Mouse (Mus musculus) heart, embryonic 13.5 days (tissue): ENCODE measurements around the gene Rbm20. TPM values are rescaled to one million over a fixed set of nuclear protein-coding genes. Genes with fewer than 3 reads are reported as not detected.
A peak's percentile ranks its signal among the peaks of the same experiment; 100 is the strongest.

Experiments
- ATAC-seq: fragments of 200-750 bp; cut with Nextera tagmentation; 2 replicates; pipeline ENCODE4 v1.8.0; 2017; ENCODE audit warnings: moderate TSS enrichment; ENCODE audit not compliant: insufficient number of reproducible peaks, low FRiP score, low TSS enrichment; ENCODE audit errors: extremely low read depth
- H3K27ac ChIP-seq: fragments of 300-500 bp; sonication (generic); replicated peaks from 2 replicates; pipeline ENCODE4 v1.5.1; 2015; ENCODE audit warnings: moderate library complexity, mild to moderate bottlenecking, inconsistent platforms
- H3K27me3 ChIP-seq: fragments of 300-500 bp; sonication (generic); replicated peaks from 2 replicates; pipeline ENCODE4 v1.6.1; 2015; ENCODE audit warnings: mild to moderate bottlenecking, inconsistent platforms
- H3K36me3 ChIP-seq: fragments of 300-500 bp; sonication (generic); 2 replicates; pipeline ENCODE4 v1.6.1; 2015; ENCODE audit warnings: mild to moderate bottlenecking, inconsistent platforms
- H3K4me1 ChIP-seq: fragments of 300-500 bp; sonication (generic); 2 replicates; pipeline ENCODE4 v1.6.1; 2015; ENCODE audit warnings: inconsistent platforms
- H3K4me2 ChIP-seq: fragments of 300-500 bp; sonication (generic); 2 replicates; pipeline ENCODE4 v1.6.1; 2015; ENCODE audit warnings: inconsistent platforms, mild to moderate bottlenecking, moderate library complexity
- H3K4me3 ChIP-seq: fragments of 300-500 bp; sonication (generic); 2 replicates; pipeline ENCODE4 v1.5.1; 2015; ENCODE audit warnings: moderate library complexity, mild to moderate bottlenecking, inconsistent platforms
- H3K9ac ChIP-seq: fragments of 300-500 bp; sonication (generic); 2 replicates; pipeline ENCODE4 v1.6.1; 2015; ENCODE audit warnings: inconsistent platforms, mild to moderate bottlenecking, moderate library complexity
- H3K9me3 ChIP-seq: fragments of 300-500 bp; sonication (generic); 2 replicates; pipeline ENCODE4 v1.6.1; 2016; ENCODE audit warnings: inconsistent platforms
- WGBS: fragments of 180-500 bp; shearing (Covaris S2); methylation state at CpG from one replicate; pipeline ENCODE4 v1.1.7; 2015; ENCODE audit warnings: mixed read lengths; 5-methylcytosine and 5-hydroxymethylcytosine counted together
- polyA plus RNA-seq: library from polyadenylated mRNA; unstranded; fragments of >200 nt; fragmentation: Nextera tagmentation; extraction: Ambion mirVana; gene quantifications from 2 replicates; pipeline ENCODE4 v1.2.1, GENCODE M21; 2015

Rbm20 gene
- polyA plus RNA-seq, 1 experiment from 2014 or later: 33.1 TPM

- Histone ChIP-seq H3K27ac (peak overlapping the region; percentile 96), H3K9me3 (peaks cover 4% of the 10 kb centered on the region; the same call in 1 of the 2 replicates), H3K4me2 (no peak overlapping the region), H3K36me3 (peaks cover 20% of the 10 kb centered on the region), H3K27me3 (no peaks in the 10 kb centered on the region), H3K9ac (0 out of 2 replicates have a peak overlapping the region, but pooled peaks have one; percentile 21), H3K4me3 (no peak overlapping the region), H3K4me1 (peaks cover 75% of the 10 kb centered on the region)
- no peak for ATAC-seq
- 83% methylated on average over 9 of the region's 9 CpGs for WGBS
Observed at GRCm38 (mm10) chr19:53717364-53717763, 40.3 kb downstream of the Rbm20 start.

GRCm38 (mm10) chr19:53722186-53722585 lies 45.1 kb downstream of the Rbm20 start:
- H3K36me3 ChIP-seq: peaks cover 15% of the 10 kb centered on the region
- no peak overlapping the region for H3K4me3 ChIP-seq
- H3K27ac ChIP-seq: no peak overlapping the region
- no peak overlapping the region for H3K4me2 ChIP-seq
- H3K9me3 ChIP-seq: peaks cover 4% of the 10 kb centered on the region; the same call in 1 of the 2 replicates
- H3K9ac ChIP-seq: no peak overlapping the region
- no peaks in the 10 kb centered on the region for H3K27me3 ChIP-seq
- peaks cover 73% of the 10 kb centered on the region for H3K4me1 ChIP-seq
- WGBS: 86% methylated on average over 5 of the region's 5 CpGs
- ATAC-seq: no peak

GRCm38 (mm10) chr19:53724053-53724452 lies 46.9 kb downstream of the Rbm20 start:
- H3K36me3 ChIP-seq: peaks cover 15% of the 10 kb centered on the region
- H3K27ac ChIP-seq: no peak overlapping the region
- ATAC-seq: no peak
- H3K4me1 ChIP-seq: peaks cover 73% of the 10 kb centered on the region
- peaks cover 4% of the 10 kb centered on the region; the same call in 1 of the 2 replicates for H3K9me3 ChIP-seq
- no peak overlapping the region for H3K4me3 ChIP-seq
- no peak overlapping the region for H3K4me2 ChIP-seq
- no peak overlapping the region for H3K9ac ChIP-seq
- no peaks in the 10 kb centered on the region for H3K27me3 ChIP-seq
- WGBS: 69% methylated on average over 5 of the region's 5 CpGs

GRCm38 (mm10) chr19:53726340-53726739 lies 49.2 kb downstream of the Rbm20 start:
- peaks cover 9% of the 10 kb centered on the region for H3K36me3 ChIP-seq
- H3K9me3 ChIP-seq: no peaks in the 10 kb centered on the region
- H3K4me3 ChIP-seq: no peak overlapping the region
- peak overlapping the region; percentile 63 for H3K27ac ChIP-seq
- H3K27me3 ChIP-seq: no peaks in the 10 kb centered on the region
- peaks cover 76% of the 10 kb centered on the region for H3K4me1 ChIP-seq
- ATAC-seq: no peak
- H3K4me2 ChIP-seq: peak overlapping the region; percentile 44
- H3K9ac ChIP-seq: peak overlapping the region; percentile 56
- 31% methylated on average over 12 of the region's 12 CpGs for WGBS

GRCm38 (mm10) chr19:53726755-53727154 lies 49.6 kb downstream of the Rbm20 start:
- WGBS: 56% methylated on average over 11 of the region's 11 CpGs
- Histone ChIP-seq H3K27me3 (no peaks in the 10 kb centered on the region), H3K4me1 (peaks cover 80% of the 10 kb centered on the region), H3K4me3 (no peak overlapping the region), H3K9me3 (no peaks in the 10 kb centered on the region), H3K36me3 (peaks cover 4% of the 10 kb centered on the region; the same call in 1 of the 2 replicates), H3K9ac (peak overlapping the region; percentile 56; the same call in 1 of the 2 replicates), H3K27ac (peak overlapping the region; percentile 63), H3K4me2 (0 out of 2 replicates have a peak overlapping the region, but pooled peaks have one; percentile 44)
- no peak for ATAC-seq

DNA sequence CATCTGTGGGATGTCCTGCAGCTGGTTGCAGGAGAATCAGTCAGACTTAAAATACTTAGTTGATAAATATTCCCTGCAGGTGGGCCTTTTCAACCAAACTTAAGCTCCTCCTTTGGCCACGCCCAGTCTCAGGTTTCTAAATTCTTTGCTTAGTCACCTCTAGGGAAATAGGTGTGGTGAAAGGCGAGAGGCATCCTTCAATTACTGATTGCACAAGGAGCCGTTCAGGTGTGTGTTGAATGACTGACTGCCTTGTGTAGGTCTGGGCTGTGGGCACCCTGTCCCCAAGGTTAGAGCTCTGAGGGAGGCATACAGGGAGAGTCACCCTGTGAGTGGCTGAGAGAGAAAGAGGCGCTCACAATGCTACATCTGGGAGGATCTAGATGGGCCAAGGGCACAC lies 50.2 kb downstream of the Rbm20 start:
- 66% methylated on average over 4 of the region's 4 CpGs for WGBS
- H3K4me2 ChIP-seq: no peak overlapping the region
- H3K4me1 ChIP-seq: peaks cover 86% of the 10 kb centered on the region
- 0 out of 2 replicates have a peak overlapping the region, but pooled peaks have one; percentile 21 for H3K9ac ChIP-seq
- no peaks in the 10 kb centered on the region for H3K27me3 ChIP-seq
- peak overlapping the region; percentile 63 for H3K27ac ChIP-seq
- no peaks in the 10 kb centered on the region for H3K36me3 ChIP-seq
- ATAC-seq: no peak
- no peaks in the 10 kb centered on the region for H3K9me3 ChIP-seq
- no peak overlapping the region for H3K4me3 ChIP-seq

DNA sequence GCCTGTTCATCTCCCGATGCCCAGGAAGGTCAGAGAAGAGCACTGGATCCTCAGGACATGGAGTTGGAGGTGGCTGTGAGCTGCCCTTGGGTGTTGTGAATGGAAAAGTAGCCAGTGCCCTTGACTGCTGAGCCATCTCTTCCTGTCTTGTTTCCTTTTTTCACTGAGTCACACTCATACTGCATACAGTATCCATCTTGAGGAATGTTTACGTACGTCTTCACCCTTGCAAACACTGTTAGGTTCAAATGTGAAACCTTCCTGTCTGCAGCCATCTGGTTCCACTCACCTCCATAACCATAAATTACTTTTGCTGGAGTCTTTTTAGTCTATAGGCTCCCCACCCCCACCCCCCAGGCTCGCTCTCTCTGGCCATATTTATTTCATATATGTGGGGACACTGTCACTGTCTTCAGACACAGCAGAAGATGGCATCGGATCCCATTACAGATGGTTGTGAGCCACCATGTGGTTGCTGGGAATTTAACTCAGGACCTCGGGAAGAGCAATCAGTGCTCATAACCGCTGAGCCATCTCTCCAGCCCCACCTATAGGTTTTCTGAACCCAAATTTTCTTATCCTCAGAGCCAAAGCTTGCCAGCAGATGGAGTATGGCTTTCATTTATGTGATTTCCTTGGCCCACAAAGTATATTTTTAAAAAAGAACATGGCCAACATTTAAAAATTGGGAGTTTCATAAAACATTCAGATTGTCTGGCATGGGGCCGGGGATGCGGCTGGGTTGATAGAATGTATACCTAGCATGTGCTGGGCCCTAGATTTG lies 51.0 kb downstream of the Rbm20 start:
- Histone ChIP-seq H3K27me3 (no peaks in the 10 kb centered on the region), H3K4me3 (no peak overlapping the region), H3K27ac (peak overlapping the region; percentile 48; the same call in 1 of the 2 replicates), H3K36me3 (no peaks in the 10 kb centered on the region), H3K4me1 (peaks cover 83% of the 10 kb centered on the region), H3K9ac (0 out of 2 replicates have a peak overlapping the region, but pooled peaks have one; percentile 21), H3K4me2 (no peak overlapping the region), H3K9me3 (no peaks in the 10 kb centered on the region)
- 75% methylated on average over 9 of the region's 9 CpGs for WGBS
- ATAC-seq: no peak

- WGBS: 36% methylated on average over 10 of the region's 10 CpGs
- H3K27ac ChIP-seq: peak overlapping the region; percentile 76
- H3K9ac ChIP-seq: peak overlapping the region; percentile 65
- H3K4me3 ChIP-seq: no peak overlapping the region
- H3K36me3 ChIP-seq: no peaks in the 10 kb centered on the region
- H3K4me1 ChIP-seq: peaks cover 85% of the 10 kb centered on the region
- H3K9me3 ChIP-seq: no peaks in the 10 kb centered on the region
- no peak for ATAC-seq
- peak overlapping the region; percentile 25 for H3K4me2 ChIP-seq
- H3K27me3 ChIP-seq: no peaks in the 10 kb centered on the region
Observed at GRCm38 (mm10) chr19:53729919-53730318, 52.8 kb downstream of the Rbm20 start.

- H3K27ac ChIP-seq: peak overlapping the region; percentile 76
- H3K4me3 ChIP-seq: no peak overlapping the region
- no peak for ATAC-seq
- H3K36me3 ChIP-seq: no peaks in the 10 kb centered on the region
- H3K4me1 ChIP-seq: peaks cover 72% of the 10 kb centered on the region
- peak overlapping the region; percentile 62 for H3K9ac ChIP-seq
- H3K4me2 ChIP-seq: 0 out of 2 replicates have a peak overlapping the region, but pooled peaks have one; percentile 4
- WGBS: 30% methylated on average over 8 of the region's 8 CpGs
- no peaks in the 10 kb centered on the region for H3K9me3 ChIP-seq
- no peaks in the 10 kb centered on the region for H3K27me3 ChIP-seq
Observed at GRCm38 (mm10) chr19:53731761-53732201, 54.7 kb downstream of the Rbm20 start.

- Histone ChIP-seq H3K36me3 (no peaks in the 10 kb centered on the region), H3K4me1 (peaks cover 63% of the 10 kb centered on the region), H3K27me3 (no peaks in the 10 kb centered on the region), H3K4me2 (no peak overlapping the region), H3K4me3 (no peak overlapping the region), H3K9me3 (no peaks in the 10 kb centered on the region), H3K9ac (no peak overlapping the region), H3K27ac (no peak overlapping the region)
- no peak for ATAC-seq
- 58% methylated on average over 5 of the region's 5 CpGs for WGBS
Observed at GRCm38 (mm10) chr19:53734845-53735244, 57.7 kb downstream of the Rbm20 start.

DNA sequence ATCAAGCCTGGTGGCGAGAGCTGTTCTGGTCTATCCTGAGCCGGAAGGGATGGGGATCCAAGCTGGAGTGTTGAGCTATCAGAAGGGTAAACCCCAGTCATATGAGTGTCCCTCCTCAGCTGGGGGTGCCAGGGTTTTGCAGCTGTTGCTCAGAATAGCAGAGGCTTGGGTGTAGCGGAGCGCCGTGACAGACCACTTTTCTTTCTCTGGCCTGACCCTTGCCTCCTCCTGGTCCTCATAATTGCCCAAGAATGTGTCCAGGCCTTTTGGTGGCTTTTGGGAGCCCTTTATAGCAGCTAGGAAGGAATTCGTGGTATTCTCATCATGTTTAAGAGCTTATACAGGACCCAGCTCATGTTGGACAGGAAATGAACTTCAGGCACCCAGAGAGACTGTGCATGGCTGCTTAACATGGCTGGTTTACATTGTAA lies 61.6 kb downstream of the Rbm20 start:
- Histone ChIP-seq H3K27me3 (no peaks in the 10 kb centered on the region), H3K4me3 (no peak overlapping the region), H3K9me3 (no peaks in the 10 kb centered on the region), H3K36me3 (no peaks in the 10 kb centered on the region), H3K4me2 (peak overlapping the region; percentile 18), H3K4me1 (peaks cover 55% of the 10 kb centered on the region), H3K9ac (0 out of 2 replicates have a peak overlapping the region, but pooled peaks have one; percentile 1), H3K27ac (peak overlapping the region; percentile 80)
- ATAC-seq: no peak
- 28% methylated on average over 6 of the region's 6 CpGs for WGBS
